Mouse (Mus musculus) E14TG2a.4 (cell line): ENCODE measurements around the gene Ttc3.

Experiments used
- CTCF ChIP-seq: conservative IDR thresholded peaks from 2 replicates; pipeline ENCODE4 v1.5.1; 2014; ENCODE audit warnings: low read length
- NANOG ChIP-seq: IDR thresholded peaks from 2 replicates; pipeline ENCODE4 v1.6.1; 2014; ENCODE audit warnings: borderline replicate concordance, low read length, mixed read lengths
- POU5F1 ChIP-seq: IDR thresholded peaks from 2 replicates; pipeline ENCODE4 v1.6.1; 2014; ENCODE audit warnings: low read length, borderline replicate concordance

- TF ChIP-seq CTCF (no peak), NANOG (no peak), POU5F1 (no peak)
These were observed 58.5 kb downstream of the Ttc3 start for GRCm38 (mm10) chr16:94428948-94429347.
